Mouse (Mus musculus) forebrain, postnatal 0 days (tissue): ENCODE measurements at regions not wholly inside any gene's neighbourhood (a gene's known extent, or its start where the extent isn't known, plus 50 kb on each side); places are given as distances from the start of the nearest gene placed in this dataset.

Experiments used
- ATAC-seq: fragments of 200-750 bp; cut with Nextera tagmentation; 2 replicates; pipeline ENCODE4 v1.8.0; 2017; ENCODE audit warnings: mild to moderate bottlenecking, moderate library complexity
- DNase-seq: peaks from one replicate; pipeline ENCODE4 v3.0.0-alpha.2; 2015
- H3K27ac ChIP-seq: fragments of 300-500 bp; sonication (generic); 2 replicates; pipeline ENCODE4 v1.5.1; 2014; ENCODE audit warnings: low read depth, mild to moderate bottlenecking, antibody characterized with exemption, low read length, moderate library complexity, mixed read lengths
- H3K27me3 ChIP-seq: fragments of 300-500 bp; sonication (generic); 2 replicates; pipeline ENCODE4 v1.6.1; 2014; ENCODE audit warnings: mild to moderate bottlenecking, low read length, mixed read lengths; ENCODE audit not compliant: insufficient read depth
- H3K36me3 ChIP-seq: fragments of 300-500 bp; sonication (generic); 2 replicates; pipeline ENCODE4 v1.6.1; 2014; ENCODE audit warnings: mild to moderate bottlenecking, moderate library complexity; ENCODE audit not compliant: insufficient read depth
- H3K4me1 ChIP-seq: fragments of 300-500 bp; sonication (generic); 2 replicates; pipeline ENCODE4 v1.6.1; 2014; ENCODE audit warnings: antibody characterized with exemption; ENCODE audit not compliant: insufficient read depth
- H3K4me2 ChIP-seq: fragments of 300-500 bp; sonication (generic); 2 replicates; pipeline ENCODE4 v1.6.1; 2014; ENCODE audit warnings: low read depth, mild to moderate bottlenecking, moderate library complexity
- H3K4me3 ChIP-seq: fragments of 300-500 bp; sonication (generic); 2 replicates; pipeline ENCODE4 v1.5.1; 2014; ENCODE audit warnings: low read depth, low read length, mixed read lengths
- H3K9ac ChIP-seq: fragments of 300-500 bp; sonication (generic); 2 replicates; pipeline ENCODE4 v1.6.1; 2014; ENCODE audit warnings: mild to moderate bottlenecking
- H3K9me3 ChIP-seq: fragments of 300-500 bp; sonication (generic); 2 replicates; pipeline ENCODE4 v1.6.1; 2016; ENCODE audit warnings: low read length
- CTCF ChIP-seq: sonication (generic); IDR thresholded peaks from 2 replicates; pipeline ENCODE4 v1.5.1; 2016; ENCODE audit warnings: antibody characterized with exemption, control low read depth, low read depth
- WGBS: fragments of 180-500 bp; shearing (Covaris S2); extraction: QIAGEN DNeasy Blood & Tissue Kit; methylation state at CpG from one replicate; pipeline ENCODE4 v1.1.7; 2014; 5-methylcytosine and 5-hydroxymethylcytosine counted together

DNA sequence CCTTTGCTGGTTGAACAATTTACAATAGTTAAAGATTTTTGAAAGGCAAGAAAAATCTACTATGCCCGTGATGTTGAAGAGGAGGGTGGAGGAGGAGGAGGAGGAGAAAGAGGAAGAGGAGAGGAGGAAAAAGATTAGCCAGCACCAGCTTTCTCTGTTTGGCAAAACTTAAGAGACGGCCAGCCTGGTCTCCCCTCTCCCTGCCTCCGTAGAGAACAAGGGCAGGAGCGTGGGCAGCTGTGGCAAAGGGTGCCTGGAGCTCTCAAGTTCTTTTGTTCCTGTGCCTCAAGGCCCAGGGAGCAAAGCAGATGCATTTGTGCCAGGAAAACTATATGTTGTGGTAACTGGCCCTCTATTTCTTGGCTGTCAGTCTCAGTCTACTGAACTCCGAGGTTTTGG is 202.5 kb upstream of the Daam1 start:
- Histone ChIP-seq H3K4me3 (no peak overlapping the region), H3K36me3 (no peaks in the 10 kb centered on the region)

GRCm38 (mm10) chr12:71628796-71629195 is 202.1 kb upstream of the Daam1 start:
- ATAC-seq (no peak), DNase-seq (no peak)
- Histone ChIP-seq H3K36me3 (no peaks in the 10 kb centered on the region), H3K27ac (no peak overlapping the region), H3K9me3 (no peaks in the 10 kb centered on the region), H3K4me3 (no peak overlapping the region), H3K9ac (no peak overlapping the region), H3K4me1 (peaks cover 13% of the 10 kb centered on the region; the same call in 1 of the 2 replicates), H3K4me2 (no peak overlapping the region), H3K27me3 (no peaks in the 10 kb centered on the region)
- WGBS: 74% methylated on average over 10 of the region's 10 CpGs
- TF ChIP-seq CTCF: no peak

More for the DNA sequence above, 202.5 kb upstream of the Daam1 start:
- no peaks in the 10 kb centered on the region for H3K9me3 ChIP-seq
- ATAC-seq: no peak
- 17% methylated on average over 5 of the region's 5 CpGs for WGBS
- no peak overlapping the region for H3K4me2 ChIP-seq
- no peak for TF ChIP-seq CTCF
- no peak overlapping the region for H3K9ac ChIP-seq
- H3K27ac ChIP-seq: no peak overlapping the region
- H3K4me1 ChIP-seq: peaks cover 13% of the 10 kb centered on the region; the same call in 1 of the 2 replicates
- no peak for DNase-seq
- no peaks in the 10 kb centered on the region for H3K27me3 ChIP-seq

DNA sequence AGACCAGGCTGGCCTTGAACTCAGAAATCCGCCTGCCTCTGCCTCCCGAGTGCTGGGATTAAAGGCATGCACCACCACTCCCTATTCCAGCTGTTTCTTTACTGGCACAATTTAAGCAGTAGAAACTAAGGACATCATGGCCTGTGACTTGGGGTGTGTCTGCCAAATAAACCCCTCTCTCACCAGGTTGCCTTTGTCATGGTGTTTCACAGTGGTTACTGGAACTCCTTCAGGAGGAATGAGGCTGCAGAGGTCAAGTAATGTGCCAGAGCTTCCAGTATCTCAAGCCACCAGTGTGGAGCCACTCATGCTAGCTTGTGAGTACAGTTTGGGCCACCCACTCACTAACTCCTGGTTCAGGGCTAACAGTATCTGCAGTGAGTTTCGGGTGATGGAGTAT is 200.5 kb upstream of the Daam1 start:
- TF ChIP-seq CTCF: no peak
- WGBS: 93% methylated on average over 3 of the region's 3 CpGs

DNA sequence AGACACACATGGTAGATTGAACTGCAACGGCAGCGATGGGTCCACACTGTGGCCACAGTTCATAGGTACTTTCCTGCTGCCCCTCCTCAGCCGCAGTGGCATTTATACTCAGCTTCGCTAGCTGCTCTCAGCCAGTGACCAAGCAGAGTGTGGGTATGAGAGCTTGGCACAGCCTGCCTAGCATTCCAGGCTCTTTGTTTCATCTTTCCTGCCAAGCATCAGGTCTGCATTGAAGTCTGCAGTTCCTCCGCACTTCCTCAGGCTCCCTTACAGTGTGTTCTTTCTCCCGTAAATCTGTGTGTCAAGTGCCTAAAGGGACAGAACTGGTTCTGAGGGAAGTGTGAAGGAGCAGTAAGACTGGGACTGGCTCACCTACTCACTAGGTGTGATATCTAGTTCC is 194.6 kb upstream of the Daam1 start:
- Histone ChIP-seq H3K9ac (no peak overlapping the region), H3K27me3 (no peaks in the 10 kb centered on the region), H3K9me3 (no peaks in the 10 kb centered on the region), H3K4me1 (0 out of 2 replicates have a peak, but pooled peaks cover 4% of the 10 kb centered on the region), H3K36me3 (no peaks in the 10 kb centered on the region), H3K4me3 (no peak overlapping the region), H3K27ac (no peak overlapping the region), H3K4me2 (no peak overlapping the region)
- WGBS: 56% methylated on average over 6 of the region's 6 CpGs
- no peak for TF ChIP-seq CTCF
- ATAC-seq (no peak), DNase-seq (no peak)

More for the DNA sequence above, 200.5 kb upstream of the Daam1 start:
- no peak overlapping the region for H3K4me3 ChIP-seq
- peaks cover 6% of the 10 kb centered on the region; the same call in 1 of the 2 replicates for H3K4me1 ChIP-seq
- ATAC-seq: no peak
- DNase-seq: no peak
- no peak overlapping the region for H3K9ac ChIP-seq
- H3K4me2 ChIP-seq: no peak overlapping the region
- no peak overlapping the region for H3K27ac ChIP-seq
- H3K27me3 ChIP-seq: no peaks in the 10 kb centered on the region
- no peaks in the 10 kb centered on the region for H3K9me3 ChIP-seq
- no peaks in the 10 kb centered on the region for H3K36me3 ChIP-seq

DNA sequence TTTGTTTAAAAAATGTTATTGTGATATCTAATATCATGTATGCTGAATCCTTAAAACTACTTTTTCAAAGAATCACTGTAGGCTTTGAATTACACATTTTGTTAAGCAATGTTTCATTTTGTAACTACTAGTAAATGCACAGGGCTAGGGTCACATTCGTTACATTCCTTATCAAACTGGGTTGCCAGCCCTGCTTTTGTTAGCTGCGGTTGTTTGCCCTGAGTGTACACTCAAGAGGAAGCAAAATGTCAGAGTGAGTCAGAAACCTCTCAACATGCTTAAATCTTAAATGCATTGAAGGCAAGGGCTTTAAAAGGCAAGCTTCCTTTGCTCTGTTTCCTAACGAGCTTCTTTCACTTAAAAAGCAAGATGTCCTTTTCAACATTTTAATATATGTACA is 193.6 kb upstream of the Daam1 start:
- no peak overlapping the region for H3K4me3 ChIP-seq
- no peaks in the 10 kb centered on the region for H3K27me3 ChIP-seq
- DNase-seq: no peak
- no peak for ATAC-seq
- no peak overlapping the region for H3K27ac ChIP-seq
- WGBS: 56% methylated on average over 3 of the region's 3 CpGs
- TF ChIP-seq CTCF: no peak
- H3K9me3 ChIP-seq: no peaks in the 10 kb centered on the region
- H3K9ac ChIP-seq: no peak overlapping the region
- H3K4me2 ChIP-seq: no peak overlapping the region
- H3K36me3 ChIP-seq: no peaks in the 10 kb centered on the region
- H3K4me1 ChIP-seq: 0 out of 2 replicates have a peak, but pooled peaks cover 8% of the 10 kb centered on the region

GRCm38 (mm10) chr12:71638246-71638645 is 192.6 kb upstream of the Daam1 start:
- TF ChIP-seq CTCF: no peak
- Histone ChIP-seq H3K4me1 (0 out of 2 replicates have a peak, but pooled peaks cover 10% of the 10 kb centered on the region), H3K4me3 (no peak overlapping the region), H3K27ac (no peak overlapping the region), H3K4me2 (no peak overlapping the region), H3K36me3 (no peaks in the 10 kb centered on the region), H3K9me3 (no peaks in the 10 kb centered on the region), H3K27me3 (no peaks in the 10 kb centered on the region), H3K9ac (no peak overlapping the region)
- ATAC-seq (no peak), DNase-seq (no peak)
- 28% methylated on average over 8 of the region's 8 CpGs for WGBS

DNA sequence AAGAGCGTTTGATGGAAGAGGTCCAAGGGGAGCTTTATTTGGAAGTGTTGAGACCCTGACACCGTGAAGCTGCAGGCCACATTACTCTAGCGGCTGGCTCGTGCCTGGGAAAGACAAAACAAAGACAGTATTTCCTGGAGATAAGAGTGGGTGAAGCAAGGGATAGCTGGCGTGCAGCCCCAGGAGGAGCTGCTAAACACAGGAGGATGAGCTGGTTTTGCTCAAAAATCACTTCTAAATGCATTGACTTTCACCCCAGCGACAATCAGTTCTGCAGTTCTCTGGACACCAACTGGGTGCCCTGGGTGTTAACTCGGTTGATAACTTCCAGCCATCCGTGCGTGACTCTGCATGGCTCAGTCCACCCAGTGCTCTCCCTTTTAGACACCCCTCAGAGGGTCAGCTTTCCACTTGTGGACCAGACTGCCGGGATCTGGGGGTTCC is 190.8 kb upstream of the Daam1 start:
- Histone ChIP-seq H3K9me3 (no peaks in the 10 kb centered on the region), H3K27ac (no peak overlapping the region; the same call in 1 of the 2 replicates), H3K4me3 (no peak overlapping the region), H3K4me1 (0 out of 2 replicates have a peak, but pooled peaks cover 10% of the 10 kb centered on the region), H3K9ac (no peak overlapping the region), H3K36me3 (no peaks in the 10 kb centered on the region), H3K4me2 (no peak overlapping the region), H3K27me3 (no peaks in the 10 kb centered on the region)
- DNase-seq (peak; percentile 51), ATAC-seq (peak; percentile 29; the same call in 1 of the 2 replicates)
- 53% methylated on average over 10 of the region's 10 CpGs for WGBS
- no peak for TF ChIP-seq CTCF
